ENCODE assay signal across 8 mouse cellular contexts in genomic region chr4:108798083-108798830, GRCm38 (mm10). TPM values are rescaled to one million over a fixed set of nuclear protein-coding genes. Genes with fewer than 3 reads are reported as not detected.
DNase-seq lines count a peak whose midpoint lies in the region; ATAC-seq and TF ChIP-seq lines count a peak whose summit lies in the region.

No protein-coding gene starts in this region.

- peak; percentile 83 for ATAC-seq in hindbrain, embryonic 11.5 days (ENCODE audit: low FRiP score)
- ATAC-seq in hindbrain, embryonic 16.5 days: no peak
- ATAC-seq in activated CD4-positive, CD25-positive, alpha-beta regulatory T cell, adult 4 months: peak; percentile 68

- H3K4me1 ChIP-seq in hindbrain, embryonic 11.5 days (replicated peaks; ENCODE audit: control insufficient read depth, insufficient read depth, low read length): no peaks in the 10 kb centered on the region
- no peaks in the 10 kb centered on the region for H3K4me1 ChIP-seq in hindbrain, embryonic 16.5 days (ENCODE audit: control insufficient read depth, insufficient read depth, low read depth, low read length)
- H3K4me1 ChIP-seq in cortical plate, adult 2 months (ENCODE audit: control insufficient read depth, insufficient read depth, low read length): no peaks in the 10 kb centered on the region; the same call in 1 of the 2 replicates

- H3K27ac ChIP-seq in hindbrain, embryonic 11.5 days (ENCODE audit: low read depth, low read length): no peak overlapping the region
- H3K27ac ChIP-seq in hindbrain, embryonic 16.5 days (ENCODE audit: low read depth, low read length): no peak overlapping the region
- no peak overlapping the region for H3K27ac ChIP-seq in cortical plate, adult 2 months (ENCODE audit: insufficient read depth, low read length)

- TF ChIP-seq CTCF in cortical plate, adult 2 months (IDR thresholded peaks at IDR 0.05; ENCODE audit: extremely low read depth, insufficient read depth, low read length): peak; percentile 71

- no peaks in the 10 kb centered on the region for H3K36me3 ChIP-seq in hindbrain, embryonic 11.5 days (ENCODE audit: control insufficient read depth, insufficient read depth, low read length)
- H3K36me3 ChIP-seq in hindbrain, embryonic 16.5 days (ENCODE audit: control insufficient read depth, insufficient read depth, low read length): no peaks in the 10 kb centered on the region

- peak; percentile 80 for DNase-seq in hindbrain, embryonic 11.5 days (ENCODE audit: low spot score)
- DNase-seq in heart, postnatal 10 days: peak; percentile 71 to 87
- peak; percentile 73 for DNase-seq in layer of hippocampus, adult 9-10 months (ENCODE audit: low spot score)
- DNase-seq in lung, postnatal 4 days: peak; percentile 50 to 82
- DNase-seq in spleen, postnatal 14 days (ENCODE audit: low spot score in 2 of 2): peak; percentile 10 to 48

- H3K4me2 ChIP-seq in hindbrain, embryonic 11.5 days (replicated peaks; ENCODE audit: low read depth, low read length): no peak overlapping the region
- no peak overlapping the region for H3K4me2 ChIP-seq in hindbrain, embryonic 16.5 days (ENCODE audit: low read length)

- no peak for TF ChIP-seq POLR2A in cortical plate, adult 2 months (IDR thresholded peaks at IDR 0.05; ENCODE audit: extremely low read depth, insufficient read depth, low read length)

- intact Hi-C loops in heart, postnatal 10 days (cut with DNase I): loop anchor here (2.0 kb wide), 1 partner anchor 181 kb away; no protein-coding TSS in a partner anchor

- no peaks in the 10 kb centered on the region for H3K9me3 ChIP-seq in hindbrain, embryonic 11.5 days (ENCODE audit: control insufficient read depth, low read length)
- H3K9me3 ChIP-seq in hindbrain, embryonic 16.5 days (ENCODE audit: control insufficient read depth, low read length): no peaks in the 10 kb centered on the region

- WGBS in hindbrain, embryonic 11.5 days: 67% methylated on average over 2 of the region's 2 CpGs
- WGBS in hindbrain, embryonic 16.5 days: 58% methylated on average over 2 of the region's 2 CpGs

- no peaks in the 10 kb centered on the region for H3K27me3 ChIP-seq in hindbrain, embryonic 11.5 days (ENCODE audit: control insufficient read depth, insufficient read depth, low read length)
- H3K27me3 ChIP-seq in hindbrain, embryonic 16.5 days (replicated peaks; ENCODE audit: control insufficient read depth, insufficient read depth, low read length): no peaks in the 10 kb centered on the region

- no peak overlapping the region for H3K9ac ChIP-seq in hindbrain, embryonic 11.5 days (ENCODE audit: low read depth, low read length)
- no peak overlapping the region for H3K9ac ChIP-seq in hindbrain, embryonic 16.5 days (ENCODE audit: low read depth, low read length)

- no peak overlapping the region for H3K4me3 ChIP-seq in hindbrain, embryonic 11.5 days (ENCODE audit: low read depth, low read length)
- no peak overlapping the region for H3K4me3 ChIP-seq in hindbrain, embryonic 16.5 days (ENCODE audit: low read length)
- H3K4me3 ChIP-seq in cortical plate, adult 2 months (ENCODE audit: insufficient read depth, low read length): no peak overlapping the region

RNA-seq across cellular contexts. Expression of gene Zfyve9, which starts 17.7 kb away (rescaled TPM):
- polyA plus RNA-seq in hindbrain, embryonic 11.5 days (2014; fragmentation: Nextera tagmentation; extraction: Ambion mirVana): 3.5 and 8.4 TPM in 2 replicates
- polyA plus RNA-seq in hindbrain, embryonic 16.5 days (2015; fragmentation: Nextera tagmentation; extraction: Ambion mirVana): 4.7 and 5.9 TPM in 2 replicates
- polyA plus RNA-seq in activated CD4-positive, CD25-positive, alpha-beta regulatory T cell, adult 4 months (2017; shearing (Covaris generic)): under 1 TPM; 0.42 to 0.69 TPM
- polyA plus RNA-seq in cortical plate, adult 2 months (2012; rRNA removed): 23.6 and 24.2 TPM in 2 replicates
- 10 to 100 TPM; 24.0 to 26.8 TPM for total RNA-seq in heart, postnatal 10 days (2021)

RNA-seq across cellular contexts. Expression of gene Btf3l4, which starts 35.2 kb away (rescaled TPM):
- 251 and 269 TPM in 2 replicates for polyA plus RNA-seq in hindbrain, embryonic 11.5 days (2014; fragmentation: Nextera tagmentation; extraction: Ambion mirVana)
- 129 and 147 TPM in 2 replicates for polyA plus RNA-seq in hindbrain, embryonic 16.5 days (2015; fragmentation: Nextera tagmentation; extraction: Ambion mirVana)
- 10 to 100 TPM; 72.3 to 73.4 TPM for polyA plus RNA-seq in activated CD4-positive, CD25-positive, alpha-beta regulatory T cell, adult 4 months (2017; shearing (Covaris generic))
- 81.4 and 82.5 TPM in 2 replicates for polyA plus RNA-seq in cortical plate, adult 2 months (2012; rRNA removed)
- total RNA-seq in heart, postnatal 10 days (2021): 100 to 1,000 TPM; 105 to 108 TPM

RNA-seq across cellular contexts. Expression of gene Txndc12, which starts 36.1 kb away (rescaled TPM):
- polyA plus RNA-seq in hindbrain, embryonic 11.5 days (2014; fragmentation: Nextera tagmentation; extraction: Ambion mirVana): 111 and 115 TPM in 2 replicates
- polyA plus RNA-seq in hindbrain, embryonic 16.5 days (2015; fragmentation: Nextera tagmentation; extraction: Ambion mirVana): 68.7 and 70.4 TPM in 2 replicates
- 10 to 100 TPM; 58.5 to 69.9 TPM for polyA plus RNA-seq in activated CD4-positive, CD25-positive, alpha-beta regulatory T cell, adult 4 months (2017; shearing (Covaris generic))
- 42.5 and 43.9 TPM in 2 replicates for polyA plus RNA-seq in cortical plate, adult 2 months (2012; rRNA removed)
- 10 to 100 TPM; 52.4 to 60.3 TPM for total RNA-seq in heart, postnatal 10 days (2021)

RNA-seq across cellular contexts. Expression of gene Kti12, which starts 49.3 kb away (rescaled TPM):
- 40.5 and 44.1 TPM in 2 replicates for polyA plus RNA-seq in hindbrain, embryonic 11.5 days (2014; fragmentation: Nextera tagmentation; extraction: Ambion mirVana)
- 26.1 and 27.7 TPM in 2 replicates for polyA plus RNA-seq in hindbrain, embryonic 16.5 days (2015; fragmentation: Nextera tagmentation; extraction: Ambion mirVana)
- polyA plus RNA-seq in activated CD4-positive, CD25-positive, alpha-beta regulatory T cell, adult 4 months (2017; shearing (Covaris generic)): 10 to 100 TPM; 12.7 to 13.4 TPM
- 18.3 and 18.4 TPM in 2 replicates for polyA plus RNA-seq in cortical plate, adult 2 months (2012; rRNA removed)
- 10 to 100 TPM; 18.6 to 19.8 TPM for total RNA-seq in heart, postnatal 10 days (2021)

RNA-seq across cellular contexts. Expression of gene A730015C16Rik, which starts 50.2 kb away (rescaled TPM):
- 1.5 and 3.3 TPM in 2 replicates for polyA plus RNA-seq in hindbrain, embryonic 11.5 days (2014; fragmentation: Nextera tagmentation; extraction: Ambion mirVana)
- 0.66 and 1.0 TPM in 2 replicates for polyA plus RNA-seq in hindbrain, embryonic 16.5 days (2015; fragmentation: Nextera tagmentation; extraction: Ambion mirVana)
- under 1 TPM in 1 of 2 experiments, not detected in 1; 0.29 TPM for polyA plus RNA-seq in activated CD4-positive, CD25-positive, alpha-beta regulatory T cell, adult 4 months (2017; shearing (Covaris generic))
- polyA plus RNA-seq in cortical plate, adult 2 months (2012; rRNA removed): 0.32 TPM in 1 of 2 replicates, not detected in the other
- total RNA-seq in heart, postnatal 10 days (2021): not detected

Comparison
In these comparisons a context has a peak if more than half of its experiments do, and no peak if none do; other contexts are left out.
1. DNase-seq: peak in every context shown above with its lines; median percentile 80 in hindbrain, embryonic 11.5 days; 79 in heart, postnatal 10 days; 73 in layer of hippocampus, adult 9-10 months; 66 in lung, postnatal 4 days; 29 in spleen, postnatal 14 days.